Comparison of ENCODE assay signal across 11 mouse cellular contexts in genomic region chr19:10469171-10469658, GRCm38 (mm10). TPM values are rescaled to one million over a fixed set of nuclear protein-coding genes. Genes with fewer than 3 reads are reported as not detected.
DNase-seq lines count a peak whose midpoint lies in the region; ATAC-seq and TF ChIP-seq lines count a peak whose summit lies in the region.
"Had no signal": no experiment of that assay in that cellular context is flagged by ENCODE, and none has a peak within 500 bp of the region (broad histone marks: within the 10 kb centered on the region; RNA-seq: fewer than 3 reads in every experiment).

No protein-coding gene starts in this region.

- peak overlapping the region; percentile 24 for H3K27ac ChIP-seq in bone marrow, adult 2 months (ENCODE audit: control insufficient read depth, insufficient read depth, low read depth, low read length, poor library complexity)

- intact Hi-C loops in left cerebral cortex, postnatal 14 days (cut with DNase I): no loop called here

- no peak for ATAC-seq in cerebellum, adult (ENCODE audit: insufficient number of reproducible peaks, low FRiP score, low TSS enrichment)
- no peak for ATAC-seq in monocyte, adult 5-6 weeks (replicated peaks; ENCODE audit: insufficient number of reproducible peaks, low FRiP score, low TSS enrichment, poor library complexity, severe bottlenecking)

- H3K4me3 ChIP-seq in bone marrow, adult 2 months (replicated peaks; ENCODE audit: control insufficient read depth, low read depth, low read length): no peak overlapping the region

- 64% methylated on average over 8 of the region's 8 CpGs for WGBS in bone marrow, adult 2 months

- no peak for TF ChIP-seq POLR2A in bone marrow, adult 2 months (IDR thresholded peaks at IDR 0.05; ENCODE audit: borderline replicate concordance, control insufficient read depth, low read depth, low read length)

- peak; percentile 28 to 48 for DNase-seq in frontal cortex, postnatal 36 days (ENCODE audit: low spot score in 2 of 2)
- no peak for DNase-seq in frontal cortex, postnatal 25 days (ENCODE audit: low spot score in 2 of 2)
- peak; percentile 34 to 55 for DNase-seq in left cerebral cortex, adult 9 months (ENCODE audit: low spot score in 2 of 2)
- DNase-seq in left cerebral cortex, postnatal 14 days (ENCODE audit: low spot score in 2 of 2): no peak
- DNase-seq in lung, postnatal 4 days: peak; percentile 39 to 72
- DNase-seq: gastrocnemius, postnatal 10 days; kidney, postnatal 25 days had no signal

- H3K4me1 ChIP-seq in bone marrow, adult 2 months (ENCODE audit: control insufficient read depth, insufficient read depth, low read length): peaks cover 4% of the 10 kb centered on the region

- TF ChIP-seq CTCF in bone marrow, adult 2 months (IDR thresholded peaks at IDR 0.05; ENCODE audit: control insufficient read depth, insufficient read depth, low read length): no peak

RNA-seq across cellular contexts. Expression of gene Lrrc10b, which starts 11.9 kb away (rescaled TPM):
- 10 to 100 TPM in 1 of 2 experiments, 1 to 10 TPM in 1; 8.8 to 12.7 TPM for total RNA-seq in left cerebral cortex, postnatal 14 days (2021)
- not detected in 2 replicates for polyA plus RNA-seq in bone marrow, adult 2 months (2011; ENCODE audit: insufficient read depth, insufficient read length, low replicate concordance, missing spikeins)
- total RNA-seq in monocyte, adult 5-6 weeks (2017): 0.21 to 0.29 TPM in 2 of 3 replicates, not detected in the other
- polyA plus RNA-seq: liver, embryonic 16.5 days had no signal

RNA-seq across cellular contexts. Expression of gene Ppp1r32, which starts 13.5 kb away (rescaled TPM):
- 1 to 10 TPM in 1 of 2 experiments, under 1 TPM in 1; 0.89 to 1.0 TPM for total RNA-seq in left cerebral cortex, postnatal 14 days (2021)
- polyA plus RNA-seq in bone marrow, adult 2 months (2011; ENCODE audit: insufficient read depth, insufficient read length, low replicate concordance, missing spikeins): 1.00 and 2.9 TPM in 2 replicates
- 0.67 TPM in 1 of 3 replicates, not detected in the others for total RNA-seq in monocyte, adult 5-6 weeks (2017)
- polyA plus RNA-seq: liver, embryonic 16.5 days had no signal

RNA-seq across cellular contexts. Expression of gene Cpsf7, which starts 55.9 kb away (rescaled TPM):
- 10 to 100 TPM; 70.2 to 70.9 TPM for total RNA-seq in left cerebral cortex, postnatal 14 days (2021)
- polyA plus RNA-seq in bone marrow, adult 2 months (2011; ENCODE audit: insufficient read depth, insufficient read length, low replicate concordance, missing spikeins): 46.7 and 87.1 TPM in 2 replicates
- 49.1 to 87.5 TPM (median 69.3 TPM) in 3 replicates for total RNA-seq in monocyte, adult 5-6 weeks (2017)

RNA-seq across cellular contexts. Expression of gene Sdhaf2, which starts 56.7 kb away (rescaled TPM):
- total RNA-seq in left cerebral cortex, postnatal 14 days (2021): 10 to 100 TPM; 59.0 to 60.1 TPM
- polyA plus RNA-seq in bone marrow, adult 2 months (2011; ENCODE audit: insufficient read depth, insufficient read length, low replicate concordance, missing spikeins): 23.6 and 31.2 TPM in 2 replicates
- total RNA-seq in monocyte, adult 5-6 weeks (2017): 47.3 to 75.9 TPM (median 53.7 TPM) in 3 replicates

Comparison
In these comparisons a context has a peak if more than half of its experiments do, and no peak if none do; other contexts are left out.
1. DNase-seq: peak in frontal cortex, postnatal 36 days (2 of 2), left cerebral cortex, adult 9 months (2 of 2) and lung, postnatal 4 days (2 of 2); none in frontal cortex, postnatal 25 days (0 of 2) and left cerebral cortex, postnatal 14 days (0 of 2).